Mouse (Mus musculus): ENCODE results near the gene Hist1h3b. TPM values are rescaled to one million over a fixed set of nuclear protein-coding genes. Genes with fewer than 3 reads are reported as not detected.
"Not testable (repeated sequence)": the region's sequence is repeated elsewhere in the genome, so short reads cannot be mapped to it uniquely, and the experiment has no call there.

Hist1h3b gene
- polyA plus RNA-seq (2014; fragmentation: Nextera tagmentation; extraction: Ambion mirVana) = 12.5 and 22.2 TPM in 2 replicates

DNA sequence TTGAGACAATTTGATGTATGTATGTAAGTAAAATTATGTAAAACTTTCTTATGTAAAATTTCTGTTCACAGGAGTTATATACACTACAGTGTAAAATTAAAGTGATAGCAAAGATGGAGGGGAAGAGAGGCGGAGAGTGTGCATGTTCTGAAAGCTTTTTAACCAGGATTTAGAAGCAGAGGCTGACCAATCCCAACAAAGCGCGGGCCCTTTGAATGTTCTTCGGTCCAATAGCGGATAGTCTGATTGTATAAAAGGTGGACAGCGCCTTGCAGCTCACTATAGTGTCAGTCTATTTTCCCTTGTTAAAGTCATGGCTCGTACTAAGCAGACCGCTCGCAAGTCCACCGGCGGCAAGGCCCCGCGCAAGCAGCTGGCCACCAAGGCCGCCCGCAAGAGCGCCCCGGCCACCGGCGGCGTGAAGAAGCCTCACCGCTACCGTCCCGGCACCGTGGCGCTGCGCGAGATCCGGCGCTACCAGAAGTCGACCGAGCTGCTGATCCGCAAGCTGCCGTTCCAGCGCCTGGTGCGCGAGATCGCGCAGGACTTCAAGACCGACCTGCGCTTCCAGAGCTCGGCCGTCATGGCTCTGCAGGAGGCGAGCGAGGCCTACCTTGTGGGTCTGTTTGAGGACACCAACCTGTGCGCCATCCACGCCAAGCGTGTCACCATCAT lies at the start of gene Hist1h3b:
Hist1h3b (plus strand) TSS at position 201 of the 675 bp plus-strand sequence.
- ATAC-seq (ENCODE audit: low FRiP score, low TSS enrichment) = peak; percentile 93

DNA sequence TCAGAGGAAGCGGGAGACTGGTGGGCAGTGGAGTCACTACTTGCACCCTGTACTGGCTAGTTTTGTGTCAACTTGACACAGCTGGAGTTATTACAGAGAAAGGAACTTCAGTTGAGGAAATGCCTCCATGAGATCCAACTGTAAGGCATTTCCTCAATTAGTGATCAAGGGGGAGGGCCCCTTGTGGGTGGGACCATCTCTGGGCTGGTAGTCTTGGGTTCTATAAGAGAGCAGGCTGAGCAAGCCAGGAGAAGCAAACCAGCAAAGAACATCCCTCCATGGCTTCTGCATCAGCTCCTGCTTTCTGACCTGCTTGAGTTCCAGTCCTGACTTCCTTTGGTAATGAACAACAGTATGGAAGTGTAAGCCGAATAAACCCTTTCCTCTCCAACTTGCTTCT lies 49.3 kb upstream of the Hist1h3b start:
- not testable (repeated sequence) for H3K27me3 ChIP-seq (ENCODE audit: control insufficient read depth, insufficient read depth, low read length); H3K36me3 ChIP-seq (ENCODE audit: control insufficient read depth, insufficient read depth, low read length); H3K4me3 ChIP-seq (ENCODE audit: low read length); H3K4me2 ChIP-seq (replicated peaks; ENCODE audit: low read depth, low read length); H3K27ac ChIP-seq (ENCODE audit: low read depth, low read length); H3K9ac ChIP-seq (ENCODE audit: low read depth, low read length); H3K9me3 ChIP-seq (ENCODE audit: control insufficient read depth, low read length); ATAC-seq (ENCODE audit: low FRiP score, low TSS enrichment); H3K4me1 ChIP-seq (ENCODE audit: control insufficient read depth, insufficient read depth, low read length)
- 76% methylated on average over 2 of the region's 2 CpGs for WGBS

More for the DNA sequence above, at the start of gene Hist1h3b:
- H3K9me3 ChIP-seq (ENCODE audit: control insufficient read depth, low read length); H3K36me3 ChIP-seq (ENCODE audit: control insufficient read depth, insufficient read depth, low read length); H3K4me1 ChIP-seq (ENCODE audit: control insufficient read depth, insufficient read depth, low read length); H3K27me3 ChIP-seq (ENCODE audit: control insufficient read depth, insufficient read depth, low read length): not testable (repeated sequence)
- peak within 1 kb of the TSS; percentile 70 for H3K9ac ChIP-seq (ENCODE audit: low read depth, low read length)
- WGBS = under 1% methylated on average over 15 of the region's 47 CpGs
- H3K4me2 ChIP-seq (replicated peaks; ENCODE audit: low read depth, low read length) = peak within 1 kb of the TSS; percentile 53
- H3K27ac ChIP-seq (ENCODE audit: low read depth, low read length) = peak within 1 kb of the TSS; percentile 97
- peak within 1 kb of the TSS; percentile 44 for H3K4me3 ChIP-seq (ENCODE audit: low read length)

DNA sequence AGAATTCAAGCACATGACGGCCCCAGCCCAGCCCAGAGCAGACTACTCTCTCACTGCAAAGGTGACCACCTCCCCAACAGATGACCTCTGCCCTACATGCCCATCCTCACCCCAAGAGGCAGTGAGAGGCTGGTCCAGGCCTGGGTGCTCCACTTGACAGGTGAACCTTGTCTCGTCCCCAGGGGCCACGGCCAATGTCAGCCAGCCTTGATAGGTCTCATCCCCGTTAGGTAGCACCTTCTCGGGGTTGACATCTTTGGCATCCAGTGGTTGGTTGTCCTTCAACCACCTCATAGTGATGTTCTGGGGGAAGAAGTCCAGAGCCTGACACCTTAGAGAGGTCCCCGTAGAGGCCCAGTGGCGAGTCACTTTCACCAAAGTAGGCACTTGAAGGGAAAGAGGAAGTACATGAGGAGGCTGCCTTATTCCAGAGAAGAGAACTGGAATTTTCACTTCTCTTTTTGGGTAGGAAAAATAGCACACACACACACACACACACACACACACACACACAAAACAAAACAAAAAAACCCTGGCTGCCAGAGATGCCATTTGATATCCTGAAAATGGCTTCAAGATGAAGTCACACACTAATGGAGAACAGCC lies 46.2 kb upstream of the Hist1h3b start:
- H3K27me3 ChIP-seq (ENCODE audit: control insufficient read depth, insufficient read depth, low read length) = no peaks in the 10 kb centered on the region
- H3K27ac ChIP-seq (ENCODE audit: low read depth, low read length) = no peak overlapping the region
- no peak overlapping the region for H3K9ac ChIP-seq (ENCODE audit: low read depth, low read length)
- 94% methylated on average over 7 of the region's 7 CpGs for WGBS
- no peak overlapping the region for H3K4me2 ChIP-seq (replicated peaks; ENCODE audit: low read depth, low read length)
- ATAC-seq (ENCODE audit: low FRiP score, low TSS enrichment) = no peak
- H3K36me3 ChIP-seq (ENCODE audit: control insufficient read depth, insufficient read depth, low read length) = no peaks in the 10 kb centered on the region
- H3K4me1 ChIP-seq (ENCODE audit: control insufficient read depth, insufficient read depth, low read length) = no peaks in the 10 kb centered on the region
- no peaks in the 10 kb centered on the region for H3K9me3 ChIP-seq (ENCODE audit: control insufficient read depth, low read length)
- no peak overlapping the region for H3K4me3 ChIP-seq (ENCODE audit: low read length)

DNA sequence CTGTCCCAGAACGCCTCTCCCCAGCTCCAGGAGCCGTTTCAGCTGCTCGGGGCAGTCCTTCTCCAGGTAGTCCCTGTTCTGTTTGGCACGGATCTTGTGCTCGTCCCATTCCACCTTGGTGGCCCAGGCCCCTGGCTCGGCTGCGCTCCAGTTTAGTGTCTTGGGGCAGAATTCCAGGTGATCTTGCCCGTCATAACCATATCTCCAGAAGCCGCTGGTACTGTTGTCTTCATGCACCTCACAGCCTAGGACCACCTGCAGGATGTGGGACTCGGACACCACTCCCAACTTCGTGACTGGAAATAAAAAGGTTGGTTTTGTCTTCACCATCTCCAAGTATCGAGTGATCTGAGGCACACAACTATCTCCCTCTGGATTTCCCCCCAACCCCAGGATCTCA lies 45.3 kb upstream of the Hist1h3b start:
- no peaks in the 10 kb centered on the region for H3K9me3 ChIP-seq (ENCODE audit: control insufficient read depth, low read length)
- no peaks in the 10 kb centered on the region for H3K4me1 ChIP-seq (ENCODE audit: control insufficient read depth, insufficient read depth, low read length)
- no peaks in the 10 kb centered on the region for H3K36me3 ChIP-seq (ENCODE audit: control insufficient read depth, insufficient read depth, low read length)
- no peak for ATAC-seq (ENCODE audit: low FRiP score, low TSS enrichment)
- H3K27me3 ChIP-seq (ENCODE audit: control insufficient read depth, insufficient read depth, low read length) = no peaks in the 10 kb centered on the region
- WGBS = 94% methylated on average over 12 of the region's 12 CpGs
- H3K4me3 ChIP-seq (ENCODE audit: low read length) = no peak overlapping the region
- H3K27ac ChIP-seq (ENCODE audit: low read depth, low read length) = no peak overlapping the region
- H3K4me2 ChIP-seq (replicated peaks; ENCODE audit: low read depth, low read length) = no peak overlapping the region
- H3K9ac ChIP-seq (ENCODE audit: low read depth, low read length) = no peak overlapping the region

DNA sequence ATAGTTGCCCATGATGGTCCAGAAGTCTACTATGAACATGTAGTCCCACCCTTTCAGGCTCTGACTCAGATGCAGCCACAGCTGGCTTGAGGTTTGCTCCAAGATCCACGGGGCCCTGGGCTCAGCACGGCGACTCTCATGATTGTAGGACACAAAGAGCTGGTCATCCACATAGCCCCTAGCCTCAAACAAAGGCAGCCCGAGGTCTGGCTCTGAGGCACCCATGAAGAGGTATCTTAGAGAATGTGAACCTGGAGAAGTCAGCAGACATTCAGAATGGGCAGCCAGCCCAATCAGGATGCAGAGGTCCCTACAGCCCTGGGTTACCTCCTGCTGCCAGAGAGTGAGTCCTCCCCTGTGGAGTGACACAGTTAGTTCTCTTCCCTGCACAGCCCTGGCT lies 44.0 kb upstream of the Hist1h3b start:
- Histone ChIP-seq H3K36me3 (ENCODE audit: control insufficient read depth, insufficient read depth, low read length) (no peaks in the 10 kb centered on the region), H3K4me1 (ENCODE audit: control insufficient read depth, insufficient read depth, low read length) (no peaks in the 10 kb centered on the region), H3K9me3 (ENCODE audit: control insufficient read depth, low read length) (no peaks in the 10 kb centered on the region), H3K27me3 (ENCODE audit: control insufficient read depth, insufficient read depth, low read length) (no peaks in the 10 kb centered on the region), H3K4me2 (replicated peaks; ENCODE audit: low read depth, low read length) (no peak overlapping the region), H3K9ac (ENCODE audit: low read depth, low read length) (no peak overlapping the region), H3K27ac (ENCODE audit: low read depth, low read length) (no peak overlapping the region), H3K4me3 (ENCODE audit: low read length) (no peak overlapping the region)
- 84% methylated on average over 4 of the region's 4 CpGs for WGBS
- ATAC-seq (ENCODE audit: low FRiP score, low TSS enrichment) = no peak

DNA sequence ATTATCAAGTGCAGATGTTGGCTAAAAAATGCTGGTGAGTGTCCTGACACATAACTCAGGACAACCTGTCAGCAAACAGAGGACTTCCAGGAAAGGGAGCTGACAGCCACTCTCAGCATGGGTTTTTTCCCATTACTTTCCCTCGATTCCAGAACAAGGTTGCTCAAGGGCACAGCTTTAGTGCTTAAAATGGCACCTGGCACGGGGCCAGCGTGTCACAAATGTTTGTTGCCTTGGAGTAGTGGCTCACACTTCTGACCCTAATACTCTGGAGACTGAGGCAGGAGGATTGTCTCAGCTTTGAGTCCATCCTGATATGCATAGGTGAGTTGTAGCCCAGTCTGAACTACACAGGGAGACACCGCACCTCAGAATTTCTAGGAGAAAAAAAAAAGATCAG lies 43.4 kb upstream of the Hist1h3b start:
- H3K9ac ChIP-seq (ENCODE audit: low read depth, low read length) = no peak overlapping the region
- H3K4me2 ChIP-seq (replicated peaks; ENCODE audit: low read depth, low read length) = no peak overlapping the region
- H3K36me3 ChIP-seq (ENCODE audit: control insufficient read depth, insufficient read depth, low read length) = no peaks in the 10 kb centered on the region
- H3K4me3 ChIP-seq (ENCODE audit: low read length) = no peak overlapping the region
- H3K4me1 ChIP-seq (ENCODE audit: control insufficient read depth, insufficient read depth, low read length) = no peaks in the 10 kb centered on the region
- ATAC-seq (ENCODE audit: low FRiP score, low TSS enrichment) = no peak
- no peaks in the 10 kb centered on the region for H3K27me3 ChIP-seq (ENCODE audit: control insufficient read depth, insufficient read depth, low read length)
- H3K9me3 ChIP-seq (ENCODE audit: control insufficient read depth, low read length) = no peaks in the 10 kb centered on the region
- H3K27ac ChIP-seq (ENCODE audit: low read depth, low read length) = no peak overlapping the region
- 74% methylated on average over 4 of the region's 4 CpGs for WGBS

DNA sequence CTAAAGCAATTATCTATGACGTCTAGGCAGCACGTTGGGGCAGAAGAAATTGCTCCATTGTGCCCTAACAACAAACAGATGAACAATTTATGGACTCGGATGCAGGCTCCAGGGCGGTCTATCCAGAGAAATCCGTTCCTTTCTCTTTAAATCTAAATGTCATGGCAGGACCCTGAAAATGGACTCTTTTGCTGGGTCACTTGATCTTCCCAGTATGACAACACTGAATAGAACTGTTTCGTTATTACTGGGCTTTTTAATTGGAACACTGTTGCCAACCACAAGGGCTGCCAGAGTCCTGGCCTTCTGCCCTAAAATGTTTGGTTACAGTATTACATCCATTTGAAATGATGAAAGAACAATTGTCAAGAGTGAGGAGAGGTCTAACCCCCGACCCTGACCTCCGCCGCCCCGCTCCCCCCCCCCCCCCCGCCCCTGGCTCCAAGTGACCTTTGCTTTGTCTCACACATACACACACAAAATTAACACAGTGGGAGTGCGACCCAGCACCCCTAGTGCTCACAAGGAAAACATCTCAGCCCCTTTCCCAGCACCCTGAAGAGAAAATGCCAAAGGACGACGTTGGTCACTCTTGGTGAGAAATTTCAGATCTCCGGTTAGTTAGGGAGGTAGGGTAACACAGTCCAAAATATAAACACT lies 42.2 kb upstream of the Hist1h3b start:
- Histone ChIP-seq H3K4me1 (ENCODE audit: control insufficient read depth, insufficient read depth, low read length) (no peaks in the 10 kb centered on the region), H3K27me3 (ENCODE audit: control insufficient read depth, insufficient read depth, low read length) (no peaks in the 10 kb centered on the region), H3K9me3 (ENCODE audit: control insufficient read depth, low read length) (no peaks in the 10 kb centered on the region), H3K4me2 (replicated peaks; ENCODE audit: low read depth, low read length) (peak overlapping the region; percentile 64), H3K36me3 (ENCODE audit: control insufficient read depth, insufficient read depth, low read length) (no peaks in the 10 kb centered on the region), H3K9ac (ENCODE audit: low read depth, low read length) (peak overlapping the region; percentile 63; the same call in 1 of the 2 replicates), H3K27ac (ENCODE audit: low read depth, low read length) (no peak overlapping the region), H3K4me3 (ENCODE audit: low read length) (peak overlapping the region; percentile 36)
- ATAC-seq (ENCODE audit: low FRiP score, low TSS enrichment) = peak; percentile 38
- WGBS = 22% methylated on average over 15 of the region's 15 CpGs

DNA sequence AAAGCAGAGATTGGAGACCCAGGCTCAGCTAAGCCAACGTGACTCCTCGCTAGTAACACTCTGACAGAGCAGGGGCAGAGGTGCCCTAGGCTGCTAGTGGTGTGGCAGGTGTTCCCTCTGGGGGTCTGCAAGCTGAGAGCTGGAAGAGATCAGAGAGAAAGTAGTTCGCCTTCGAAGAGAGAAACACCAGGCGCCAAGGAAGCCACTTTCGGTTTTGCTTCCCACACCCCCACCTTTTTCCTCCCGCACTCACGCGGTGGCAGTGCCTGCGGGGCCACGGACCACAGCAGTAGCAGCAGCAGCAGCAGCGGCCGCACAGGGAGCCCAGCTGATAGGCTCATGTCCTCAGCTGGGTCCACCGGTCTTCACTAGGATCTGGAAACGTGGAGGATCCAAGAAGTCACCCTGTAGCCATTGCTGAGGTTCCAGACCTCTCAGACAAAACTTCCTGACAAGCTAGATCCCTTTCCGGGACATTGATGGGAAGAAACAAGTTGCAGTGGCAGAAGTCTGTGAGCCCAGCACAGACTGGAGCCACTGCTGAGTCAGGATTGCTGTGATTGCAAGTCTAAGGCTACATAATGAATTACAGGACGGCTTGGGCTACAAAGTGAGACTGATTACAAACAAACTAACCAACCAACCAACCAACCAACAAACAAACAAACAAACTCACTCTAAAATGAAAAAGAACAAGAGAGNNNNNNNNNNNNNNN lies 41.5 kb upstream of the Hist1h3b start, which contains the start of gene Hfe:
Hfe (minus strand) TSS at position 481 of the 716 bp plus-strand sequence.
- Histone ChIP-seq H3K27ac (ENCODE audit: low read depth, low read length) (no peak within 1 kb of the TSS), H3K9ac (ENCODE audit: low read depth, low read length) (peak within 1 kb of the TSS; percentile 63), H3K36me3 (ENCODE audit: control insufficient read depth, insufficient read depth, low read length) (no peaks in the 10 kb centered on the region), H3K4me3 (ENCODE audit: low read length) (peak within 1 kb of the TSS; percentile 36), H3K27me3 (ENCODE audit: control insufficient read depth, insufficient read depth, low read length) (no peaks in the 10 kb centered on the region), H3K9me3 (ENCODE audit: control insufficient read depth, low read length) (no peaks in the 10 kb centered on the region), H3K4me2 (replicated peaks; ENCODE audit: low read depth, low read length) (peak within 1 kb of the TSS; percentile 64), H3K4me1 (ENCODE audit: control insufficient read depth, insufficient read depth, low read length) (no peaks in the 10 kb centered on the region)
- peak; percentile 71; the same call in 1 of the 2 replicates for ATAC-seq (ENCODE audit: low FRiP score, low TSS enrichment)
- WGBS = 3% methylated on average over 17 of the region's 17 CpGs
